Mouse (Mus musculus): ENCODE measurements around the gene Bzw2.

DNA sequence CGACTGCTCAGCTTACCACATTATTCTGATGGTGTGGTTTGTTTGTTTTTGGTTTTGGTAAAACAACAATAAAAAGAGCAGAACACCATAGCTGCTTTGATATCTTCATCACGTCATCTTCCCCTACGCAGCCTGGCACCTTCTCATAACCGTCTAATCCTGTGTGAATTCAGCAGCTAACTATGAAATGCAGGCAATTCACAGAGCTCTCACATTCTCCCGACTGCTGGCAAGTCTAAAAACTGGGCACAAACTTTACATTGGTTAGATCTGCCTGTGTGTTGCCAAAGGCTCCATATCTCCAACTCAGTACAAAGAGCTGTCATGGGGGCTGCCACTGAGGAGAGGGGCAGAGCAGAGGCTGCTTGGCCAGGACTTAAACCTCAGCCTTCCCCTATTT, 47.4 kb downstream of the Bzw2 start:
- TF ChIP-seq CTCF (conservative IDR thresholded peaks at IDR 0.05; ENCODE audit: low read length) (no peak), NANOG (IDR thresholded peaks at IDR 0.05; ENCODE audit: borderline replicate concordance, low read length) (no peak), POU5F1 (IDR thresholded peaks at IDR 0.05; ENCODE audit: borderline replicate concordance, low read length) (no peak)

All from E14TG2a.4 (cell line).